Mouse (Mus musculus) liver, embryonic 14.5 days (tissue): Measurements from ENCODE around the gene Slc16a6. TPM values are rescaled to one million over a fixed set of nuclear protein-coding genes. Genes with fewer than 3 reads are reported as not detected.

Source experiments
- ATAC-seq: fragments of 200-750 bp; cut with Nextera tagmentation; 2 replicates; pipeline ENCODE4 v1.8.0; 2017; ENCODE audit warnings: moderate number of reproducible peaks, mild to moderate bottlenecking, moderate library complexity; ENCODE audit not compliant: insufficient read depth
- DNase-seq, 3 experiments: peaks; one replicate each; pipeline ENCODE4 v3.0.0-alpha.2; 2012 to 2013; ENCODE audit warnings: low read depth in 3 of 3, low spot score in 3 of 3
- H3K27ac ChIP-seq: fragments of 300-500 bp; sonication (generic); 2 replicates; pipeline ENCODE4 v1.5.1; 2014; ENCODE audit warnings: moderate library complexity, mild to moderate bottlenecking, control low read depth, inconsistent platforms
- H3K27me3 ChIP-seq: fragments of 300-500 bp; sonication (generic); 2 replicates; pipeline ENCODE4 v1.6.1; 2014; ENCODE audit warnings: mild to moderate bottlenecking, low read length, moderate library complexity; ENCODE audit not compliant: control insufficient read depth, insufficient read depth
- H3K36me3 ChIP-seq: fragments of 300-500 bp; sonication (generic); replicated peaks from 2 replicates; pipeline ENCODE4 v1.6.1; 2014; ENCODE audit warnings: low read depth; ENCODE audit not compliant: control insufficient read depth, insufficient read depth
- H3K4me1 ChIP-seq, 2 experiments: fragments of 200-500 bp in 1 of 2; fragments of 300-500 bp in 1 of 2; sonication (generic) in 1 of 2; replicated peaks; 2 replicates each; pipeline ENCODE4 v1.6.1; 2012 to 2014; ENCODE audit warnings: antibody characterized with exemption in 1 of 2, inconsistent platforms in 1 of 2, low read length in 1 of 2; ENCODE audit not compliant: control insufficient read depth in 2 of 2, insufficient read depth in 2 of 2
- H3K4me2 ChIP-seq: fragments of 300-500 bp; sonication (generic); 2 replicates; pipeline ENCODE4 v1.6.1; 2014; ENCODE audit warnings: low read depth, mild to moderate bottlenecking, control low read depth, moderate library complexity
- H3K4me3 ChIP-seq, 2 experiments: fragments of 200-500 bp in 1 of 2; fragments of 300-500 bp in 1 of 2; sonication (generic) in 1 of 2; 2 replicates each; pipeline ENCODE4 v1.5.1; 2012 to 2014; ENCODE audit warnings: low read depth in 2 of 2, low read length in 2 of 2, mild to moderate bottlenecking in 2 of 2, control low read depth in 1 of 2, inconsistent platforms in 1 of 2, moderate library complexity in 1 of 2; ENCODE audit not compliant: insufficient read depth in 1 of 2
- H3K9ac ChIP-seq: fragments of 300-500 bp; sonication (generic); replicated peaks from 2 replicates; pipeline ENCODE4 v1.6.1; 2014; ENCODE audit warnings: mild to moderate bottlenecking, control low read depth, moderate library complexity
- H3K9me3 ChIP-seq: fragments of 300-500 bp; sonication (generic); 2 replicates; pipeline ENCODE4 v1.6.1; 2016; ENCODE audit warnings: low read length, mixed read lengths; ENCODE audit not compliant: control insufficient read depth
- CTCF ChIP-seq: IDR thresholded peaks from 2 replicates; pipeline ENCODE4 v1.5.1; 2016; ENCODE audit warnings: antibody characterized with exemption, low read depth, control low read depth
- EP300 ChIP-seq: IDR thresholded peaks from 2 replicates; pipeline ENCODE4 v1.6.1; 2016; ENCODE audit warnings: antibody characterized with exemption, low read depth
- WGBS: fragments of 180-500 bp; shearing (Covaris S2); extraction: QIAGEN DNeasy Blood & Tissue Kit; methylation state at CpG from one replicate; pipeline ENCODE4 v1.1.7; 2014; ENCODE audit not compliant: insufficient replicate concordance; 5-methylcytosine and 5-hydroxymethylcytosine counted together
- polyA plus RNA-seq, 2 experiments: library from polyadenylated mRNA; depleted of rRNA in 1 of 2; stranded (reverse) in 1 of 2; unstranded in 1 of 2; fragments of >200 nt; fragmentation: Nextera tagmentation in 1 of 2; extraction: Ambion mirVana in 1 of 2; gene quantifications; 2 replicates each; pipeline versions ENCODE4 v1.2.1 to v1.2.3; 2012 to 2014

The Slc16a6 gene
- polyA plus RNA-seq, 2 experiments, result 8.0 to 39.5 TPM

DNA sequence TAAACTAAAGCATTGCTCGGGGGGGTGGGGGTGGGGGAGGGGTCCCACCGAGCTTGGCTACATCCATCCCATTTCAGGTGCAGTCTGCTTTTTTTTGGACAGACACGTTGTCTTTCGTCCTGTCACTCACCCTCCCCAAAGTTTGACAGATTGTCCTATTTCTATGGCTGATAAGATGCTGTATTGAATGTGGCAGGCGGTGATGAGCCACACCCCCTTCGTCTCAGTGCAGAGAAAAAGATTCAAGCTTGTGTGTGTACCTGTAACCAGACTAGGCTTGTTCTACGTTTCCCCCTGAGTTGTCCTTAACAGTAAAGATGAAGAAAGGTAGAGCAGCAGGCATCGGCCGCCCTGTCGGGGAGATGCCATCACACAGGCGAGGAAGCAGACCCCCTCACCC is 22.2 kb downstream of the Slc16a6 start:
- ATAC-seq (peak; percentile 28; the same call in 1 of the 2 replicates), DNase-seq (no peak)
- WGBS, result 54% methylated on average over 11 of the region's 11 CpGs
- no peaks in the 10 kb centered on the region for H3K27me3 ChIP-seq
- TF ChIP-seq EP300 (no peak), CTCF (no peak)
- no peaks in the 10 kb centered on the region for H3K9me3 ChIP-seq
- H3K36me3 ChIP-seq, result peaks cover 67% of the 10 kb centered on the region
- no peak overlapping the region for H3K4me2 ChIP-seq
- no peak overlapping the region for H3K9ac ChIP-seq
- H3K4me1 ChIP-seq, result no peaks in the 10 kb centered on the region
- H3K27ac ChIP-seq, result no peak overlapping the region
- H3K4me3 ChIP-seq, result no peak overlapping the region

DNA sequence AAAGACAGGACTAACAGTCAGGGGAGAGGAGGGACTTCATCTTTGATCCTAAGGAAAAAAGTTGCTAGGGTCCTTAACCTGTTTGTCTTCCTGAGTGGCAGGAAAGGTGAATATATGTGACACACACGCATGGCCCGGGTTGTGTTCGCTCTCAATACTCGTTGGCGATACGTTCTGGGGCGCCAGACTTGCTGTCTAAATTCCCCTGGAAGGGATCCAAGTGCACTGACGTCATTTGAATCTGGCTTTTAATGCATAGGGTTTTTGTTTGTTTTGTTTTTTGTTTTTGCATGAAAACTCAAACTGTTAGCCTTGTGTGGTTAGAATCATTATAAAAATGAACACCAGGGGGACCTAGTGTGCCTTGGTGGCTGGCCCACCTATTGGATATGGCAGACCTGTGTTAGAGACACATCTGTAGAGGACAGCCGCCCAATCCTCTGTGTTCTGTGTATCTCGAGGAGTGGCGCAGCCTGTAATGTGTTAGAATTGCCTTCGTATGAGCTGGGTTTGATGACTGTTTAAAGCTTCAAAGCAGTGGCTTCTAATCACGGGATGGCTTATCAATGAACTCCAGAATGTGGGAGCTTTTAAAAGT is 27.9 kb downstream of the Slc16a6 start:
- no peaks in the 10 kb centered on the region for H3K27me3 ChIP-seq
- 45% methylated on average over 13 of the region's 13 CpGs for WGBS
- TF ChIP-seq EP300, result peak; percentile 27; the same call in 1 of the 2 replicates
- TF ChIP-seq CTCF, result peak; percentile 89
- no peak overlapping the region for H3K4me2 ChIP-seq
- H3K9me3 ChIP-seq, result no peaks in the 10 kb centered on the region
- peaks cover 10% of the 10 kb centered on the region for H3K36me3 ChIP-seq
- ATAC-seq, result peak; percentile 68
- H3K4me3 ChIP-seq, result no peak overlapping the region
- no peak overlapping the region for H3K27ac ChIP-seq
- DNase-seq, result peak; percentile 44 to 55 (median 50)
- peaks cover 12 to 14% of the 10 kb centered on the region in 2 experiments for H3K4me1 ChIP-seq
- no peak overlapping the region for H3K9ac ChIP-seq

DNA sequence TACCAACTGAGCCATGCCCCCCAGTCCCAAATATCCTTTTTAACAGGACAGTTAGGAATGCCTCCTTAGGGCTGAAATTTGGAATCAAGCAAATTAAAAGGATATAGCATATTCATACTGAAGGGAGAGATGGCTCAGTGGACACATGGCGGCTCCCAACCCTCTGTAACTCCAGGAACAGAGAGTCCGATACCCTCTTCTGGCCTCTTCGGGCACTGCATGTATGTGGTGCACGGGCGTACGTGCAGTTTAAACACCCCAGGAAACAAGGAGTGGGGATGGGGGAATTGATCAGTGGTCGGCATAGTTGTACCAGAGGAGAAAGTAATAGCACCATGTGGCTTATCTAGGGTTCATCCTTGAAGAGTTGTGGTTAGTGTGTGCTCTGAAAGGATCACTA is 28.8 kb downstream of the Slc16a6 start:
- H3K9ac ChIP-seq, result no peak overlapping the region
- H3K9me3 ChIP-seq, result no peaks in the 10 kb centered on the region
- DNase-seq (no peak), ATAC-seq (no peak)
- H3K4me2 ChIP-seq, result no peak overlapping the region
- peaks cover 3% of the 10 kb centered on the region; the same call in 1 of the 2 replicates for H3K36me3 ChIP-seq
- H3K4me3 ChIP-seq, result no peak overlapping the region
- peaks cover 16 to 19% of the 10 kb centered on the region in 2 experiments for H3K4me1 ChIP-seq
- H3K27ac ChIP-seq, result no peak overlapping the region
- peak; percentile 79 for TF ChIP-seq CTCF
- TF ChIP-seq EP300, result no peak
- 47% methylated on average over 7 of the region's 7 CpGs for WGBS
- H3K27me3 ChIP-seq, result no peaks in the 10 kb centered on the region

DNA sequence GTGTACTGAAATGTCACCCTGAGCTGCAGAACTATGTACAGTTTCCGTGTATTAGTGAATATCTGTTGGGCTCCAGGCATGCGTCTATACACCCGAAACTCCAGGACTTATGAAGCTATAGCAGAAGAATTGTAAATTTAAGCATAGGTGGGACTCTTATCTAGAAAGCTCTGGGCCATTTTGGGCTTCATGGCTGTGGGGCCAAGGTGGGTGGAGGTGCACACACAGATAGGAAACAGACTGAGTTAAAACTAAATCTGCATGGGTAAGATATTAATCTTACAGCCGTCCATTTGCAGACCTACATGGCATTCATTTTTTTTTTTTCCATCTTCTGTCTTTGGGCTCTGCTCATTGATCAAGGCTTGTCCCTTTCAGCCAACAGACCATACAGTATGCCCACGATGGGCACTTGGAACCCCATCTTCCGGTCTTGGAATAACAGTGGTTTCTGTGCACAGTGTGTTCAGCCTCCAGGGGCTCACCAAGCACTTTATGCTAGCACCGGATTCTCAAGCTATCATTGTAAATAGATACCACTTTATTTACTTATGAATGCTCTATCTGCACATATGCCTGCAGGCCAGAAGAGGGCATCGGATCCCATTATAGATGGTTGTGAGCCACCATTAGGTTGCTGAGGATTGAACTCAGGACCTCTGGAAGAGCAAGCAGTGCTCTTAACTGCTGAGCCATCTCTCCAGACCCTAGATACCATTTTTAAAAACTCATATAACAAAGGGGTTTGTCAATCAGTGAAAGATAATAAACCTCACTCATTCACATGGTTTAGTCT is 29.7 kb downstream of the Slc16a6 start:
- 0 out of 2 replicates have a peak, but pooled peaks have one; percentile 31 for ATAC-seq
- H3K4me3 ChIP-seq, result no peak overlapping the region
- no peak overlapping the region for H3K27ac ChIP-seq
- DNase-seq, result no peak
- TF ChIP-seq CTCF, result peak; percentile 51
- TF ChIP-seq EP300, result peak; percentile 62
- no peaks in the 10 kb centered on the region for H3K36me3 ChIP-seq
- no peak overlapping the region for H3K4me2 ChIP-seq
- no peak overlapping the region for H3K9ac ChIP-seq
- H3K27me3 ChIP-seq, result no peaks in the 10 kb centered on the region
- H3K9me3 ChIP-seq, result no peaks in the 10 kb centered on the region
- WGBS, result 58% methylated on average over 8 of the region's 8 CpGs
- peaks cover 16 to 20% of the 10 kb centered on the region in 2 experiments for H3K4me1 ChIP-seq

DNA sequence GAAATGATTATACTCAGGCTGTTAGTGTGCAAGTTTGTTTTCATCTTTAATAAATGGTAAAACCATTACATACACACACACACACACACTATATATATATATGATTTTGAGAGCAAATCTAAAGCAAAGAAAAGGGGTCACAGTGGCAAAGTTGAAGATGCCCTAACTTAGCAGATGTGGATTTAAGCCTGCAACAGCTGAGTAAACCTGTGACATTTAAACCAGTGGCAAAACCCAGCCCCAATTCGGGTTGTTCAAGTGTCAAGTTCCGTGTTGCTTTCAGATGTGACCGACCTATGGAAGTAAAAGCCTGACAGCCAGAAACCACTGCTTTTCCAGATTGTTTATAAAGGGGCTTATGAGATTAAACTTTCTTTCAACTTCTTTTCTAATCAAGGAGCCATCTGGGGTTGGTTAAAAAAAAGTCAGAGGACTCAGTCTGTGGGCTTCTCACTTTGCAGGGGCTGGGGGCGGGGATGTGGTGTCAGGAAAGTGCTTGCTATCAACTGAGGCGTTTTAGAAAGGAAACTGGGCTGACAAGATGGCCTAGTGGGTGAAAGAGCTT is 31.1 kb downstream of the Slc16a6 start:
- Histone ChIP-seq H3K27me3 (no peaks in the 10 kb centered on the region), H3K4me3 (no peak overlapping the region), H3K4me2 (no peak overlapping the region), H3K9me3 (no peaks in the 10 kb centered on the region), H3K4me1 (peaks cover 16 to 20% of the 10 kb centered on the region in 2 experiments), H3K27ac (no peak overlapping the region), H3K36me3 (no peaks in the 10 kb centered on the region), H3K9ac (no peak overlapping the region)
- no peak for DNase-seq
- WGBS, result 39% methylated on average over 5 of the region's 5 CpGs
- TF ChIP-seq EP300 (no peak), CTCF (no peak)
- no peak for ATAC-seq
